Mouse (Mus musculus) cortical plate, adult 2 months (tissue): ENCODE data around the gene Ap1m1. TPM values are rescaled to one million over a fixed set of nuclear protein-coding genes. Genes with fewer than 3 reads are reported as not detected.
A peak's percentile ranks its signal among the peaks of the same experiment; 100 is the strongest.

Source experiments
- H3K27ac ChIP-seq: fragments of 200-500 bp; 2 replicates; pipeline ENCODE4 v1.5.1; 2012; ENCODE audit warnings: low read length, control low read depth, inconsistent platforms; ENCODE audit not compliant: insufficient read depth
- H3K4me1 ChIP-seq: fragments of 200-500 bp; 2 replicates; pipeline ENCODE4 v1.6.1; 2011; ENCODE audit warnings: low read length; ENCODE audit not compliant: control insufficient read depth, insufficient read depth
- H3K4me3 ChIP-seq: fragments of 200-500 bp; 2 replicates; pipeline ENCODE4 v1.5.1; 2011; ENCODE audit warnings: mild to moderate bottlenecking, low read length, control low read depth; ENCODE audit not compliant: insufficient read depth
- CTCF ChIP-seq: fragments of 200-500 bp; IDR thresholded peaks from 2 replicates; pipeline ENCODE4 v1.5.1; 2011; ENCODE audit warnings: mild to moderate bottlenecking, control low read depth, low read length; ENCODE audit not compliant: insufficient read depth; ENCODE audit errors: extremely low read depth
- POLR2A ChIP-seq: fragments of 200-500 bp; IDR thresholded peaks from 2 replicates; pipeline ENCODE4 v1.6.1; 2011; ENCODE audit warnings: mild to moderate bottlenecking, low read length, control low read depth; ENCODE audit not compliant: insufficient read depth; ENCODE audit errors: extremely low read depth
- polyA plus RNA-seq: library from polyadenylated mRNA; depleted of rRNA; stranded (reverse); fragments of >200 nt; gene quantifications from 2 replicates; pipeline ENCODE4 v1.2.3, GENCODE M21; 2012

Gene Ap1m1
- polyA plus RNA-seq, 1 experiment: 104 TPM

DNA sequence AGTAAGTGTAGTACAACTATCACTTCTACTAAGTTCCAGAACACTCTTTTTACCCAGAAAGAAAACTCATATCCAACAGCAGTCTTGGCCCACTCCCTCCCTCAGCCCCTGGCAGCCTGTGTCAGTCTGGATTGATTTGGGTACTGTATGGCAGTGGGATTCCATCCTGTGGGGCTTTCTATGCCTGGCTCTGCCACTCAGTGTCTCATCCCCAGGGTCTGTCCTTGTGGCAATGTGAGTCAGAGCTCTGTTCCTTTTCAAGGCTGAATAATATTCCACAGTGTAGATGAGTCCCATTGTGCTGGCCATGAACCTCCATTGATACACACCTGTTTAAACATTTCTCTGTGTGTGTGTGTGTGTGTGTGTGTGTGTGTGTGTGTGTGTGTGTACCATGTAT, 26.9 kb downstream of the Ap1m1 start:
- H3K27ac ChIP-seq: no peak overlapping the region
- TF ChIP-seq CTCF (no peak), POLR2A (no peak)
- no peaks in the 10 kb centered on the region for H3K4me1 ChIP-seq
- no peak overlapping the region for H3K4me3 ChIP-seq

DNA sequence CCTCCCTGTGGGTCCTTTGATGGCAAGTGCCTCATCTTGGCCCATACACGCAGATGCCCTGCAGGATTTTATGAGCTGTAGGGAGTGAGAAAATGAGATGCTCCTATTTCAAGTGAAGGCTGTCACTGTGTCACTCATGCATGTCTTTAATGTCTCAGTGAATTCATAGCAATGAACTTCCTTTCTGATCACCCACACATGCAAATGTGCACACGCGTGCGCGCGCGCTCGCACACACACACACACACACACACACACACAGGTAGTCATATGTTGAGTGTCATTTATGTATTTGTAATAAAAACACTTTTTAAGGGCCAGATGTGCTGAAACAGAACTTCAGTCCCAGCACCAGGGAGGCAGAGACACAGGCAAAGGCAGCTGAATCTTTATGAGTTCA, 27.3 kb downstream of the Ap1m1 start:
- H3K27ac ChIP-seq: no peak overlapping the region
- H3K4me1 ChIP-seq: no peaks in the 10 kb centered on the region
- no peak for TF ChIP-seq CTCF
- no peak overlapping the region for H3K4me3 ChIP-seq

DNA sequence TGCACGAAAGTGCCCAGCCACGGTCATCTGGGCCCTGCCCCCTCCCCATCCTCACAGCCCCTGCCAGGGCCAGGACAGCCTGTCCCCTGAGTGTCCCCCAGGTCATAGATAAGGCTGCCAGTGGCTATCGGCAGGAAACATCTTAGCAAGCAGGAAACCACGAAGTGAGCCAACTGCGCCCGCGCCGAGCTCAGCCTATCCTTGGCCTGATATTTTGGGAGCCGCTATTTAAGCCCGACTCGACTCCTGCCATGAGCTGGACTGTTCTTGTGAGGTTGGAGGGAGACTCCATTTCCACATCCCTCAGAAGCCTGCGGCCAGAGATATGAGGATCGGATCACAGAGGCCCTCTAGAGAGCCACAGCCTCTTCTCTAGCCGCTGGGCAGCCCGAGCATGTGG, 28.5 kb downstream of the Ap1m1 start:
- Histone ChIP-seq H3K4me3 (no peak overlapping the region), H3K27ac (peak overlapping the region; percentile 89), H3K4me1 (no peaks in the 10 kb centered on the region)
- TF ChIP-seq POLR2A (peak; percentile 57; the same call in 1 of the 2 replicates), CTCF (no peak)

GRCm38 (mm10) chr8:72270606-72271005, 30.8 kb downstream of the Ap1m1 start:
- Histone ChIP-seq H3K27ac (no peak overlapping the region), H3K4me3 (no peak overlapping the region), H3K4me1 (no peaks in the 10 kb centered on the region)
- no peak for TF ChIP-seq CTCF
- no peak for TF ChIP-seq POLR2A

- Histone ChIP-seq H3K4me1 (no peaks in the 10 kb centered on the region), H3K4me3 (no peak overlapping the region), H3K27ac (no peak overlapping the region)
- no peak for TF ChIP-seq CTCF
- TF ChIP-seq POLR2A: no peak
Measured at GRCm38 (mm10) chr8:72271051-72271660, 31.3 kb downstream of the Ap1m1 start.

- no peak for TF ChIP-seq CTCF
- no peak for TF ChIP-seq POLR2A
- Histone ChIP-seq H3K27ac (no peak overlapping the region), H3K4me1 (no peaks in the 10 kb centered on the region), H3K4me3 (no peak overlapping the region)
Measured at GRCm38 (mm10) chr8:72271691-72272090, 31.9 kb downstream of the Ap1m1 start.

- Histone ChIP-seq H3K27ac (no peak overlapping the region), H3K4me3 (no peak overlapping the region), H3K4me1 (no peaks in the 10 kb centered on the region)
- TF ChIP-seq CTCF (peak; percentile 67), POLR2A (no peak)
Measured at GRCm38 (mm10) chr8:72272361-72272760, 32.5 kb downstream of the Ap1m1 start.

- Histone ChIP-seq H3K4me1 (no peaks in the 10 kb centered on the region), H3K27ac (no peak overlapping the region), H3K4me3 (no peak overlapping the region)
- TF ChIP-seq POLR2A: no peak
- TF ChIP-seq CTCF: no peak
Measured at GRCm38 (mm10) chr8:72273111-72273770, 33.4 kb downstream of the Ap1m1 start.

DNA sequence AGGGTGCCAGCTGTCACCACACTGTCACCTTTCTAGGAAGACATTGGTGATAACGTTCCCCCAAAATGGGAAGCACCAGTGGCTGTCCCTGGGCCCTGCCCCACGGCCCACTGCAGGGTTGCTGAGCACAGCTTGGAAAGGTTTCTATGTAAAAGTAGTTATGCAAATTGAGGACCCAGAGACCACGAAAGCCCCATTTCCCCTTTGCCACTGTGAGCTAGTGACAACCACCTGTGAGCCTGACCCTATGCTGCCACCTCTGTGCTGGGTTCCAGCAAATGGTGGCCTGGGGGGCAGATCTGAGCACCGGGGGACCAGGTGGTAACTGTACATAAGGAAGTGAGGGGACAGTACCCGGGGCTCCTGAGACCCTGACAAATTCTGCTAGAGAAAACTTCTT, 34.0 kb downstream of the Ap1m1 start:
- Histone ChIP-seq H3K27ac (no peak overlapping the region), H3K4me3 (no peak overlapping the region), H3K4me1 (no peaks in the 10 kb centered on the region)
- TF ChIP-seq POLR2A: no peak
- TF ChIP-seq CTCF: no peak

DNA sequence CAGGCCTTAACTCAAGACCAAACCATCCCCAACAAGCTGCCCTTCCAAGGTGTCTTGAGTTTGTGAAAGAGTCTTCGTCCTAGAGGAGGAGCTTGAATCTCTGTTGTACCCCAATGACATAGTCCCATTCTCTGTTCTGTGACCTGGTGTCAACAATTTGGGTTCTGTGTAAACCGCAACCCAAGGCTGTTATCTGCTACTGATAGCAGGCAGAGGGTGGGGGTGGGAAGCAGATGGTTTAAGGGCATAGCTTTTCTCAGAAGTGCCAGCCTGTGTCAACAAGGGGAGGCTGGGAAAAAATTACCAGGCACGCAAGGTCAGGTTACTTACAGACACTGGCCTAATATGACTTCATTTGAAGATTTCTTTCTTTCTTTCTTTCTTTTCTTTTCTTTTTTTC, 37.4 kb downstream of the Ap1m1 start:
- no peak overlapping the region for H3K4me3 ChIP-seq
- H3K4me1 ChIP-seq: no peaks in the 10 kb centered on the region
- TF ChIP-seq POLR2A (no peak), CTCF (no peak)
- no peak overlapping the region for H3K27ac ChIP-seq
